Mouse (Mus musculus): ENCODE data around the gene Plod2. TPM values are rescaled to one million over a fixed set of nuclear protein-coding genes. Genes with fewer than 3 reads are reported as not detected.

Gene Plod2
- polyA plus RNA-seq (2012; rRNA removed) (103 and 108 TPM in 2 replicates), polyA plus RNA-seq (2014; fragmentation: Nextera tagmentation; extraction: Ambion mirVana) (56.6 and 57.5 TPM in 2 replicates)

DNA sequence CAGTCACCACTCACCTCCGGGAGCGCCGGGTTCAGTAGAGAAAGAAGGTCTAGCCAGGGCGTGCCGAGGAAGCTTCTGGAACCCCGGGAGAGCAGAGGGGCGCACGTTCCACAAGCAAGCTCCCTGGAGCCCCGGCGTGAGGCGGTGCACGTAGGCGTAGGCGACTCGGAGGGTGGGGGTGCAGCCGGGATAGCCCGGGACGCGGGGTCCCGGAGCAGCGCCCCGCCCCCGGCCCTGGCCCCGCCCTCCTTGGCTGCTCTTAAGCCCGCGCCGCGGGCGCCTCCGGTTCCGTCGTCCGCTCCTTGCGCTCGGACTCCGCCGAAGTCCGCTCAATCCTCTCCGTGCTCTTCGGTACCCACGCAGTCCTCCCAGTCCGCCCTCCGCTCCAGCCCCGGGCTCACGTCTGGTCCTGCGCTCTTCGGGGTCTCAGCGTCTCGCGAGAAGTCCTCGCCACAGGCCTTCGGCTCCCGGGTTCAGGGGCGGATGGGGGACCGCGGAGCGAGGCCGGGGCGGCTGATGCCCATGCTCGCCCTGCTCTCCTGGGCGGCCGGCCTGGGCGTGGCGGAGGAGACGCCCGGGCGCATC lies at the start of gene Plod2:
TSS of gene Plod2 (plus strand) at position 247 of the 585 bp plus-strand sequence.
- no peaks in the 10 kb centered on the region for H3K9me3 ChIP-seq (ENCODE audit: control insufficient read depth, low read length)
- peak; percentile 90 for ATAC-seq (ENCODE audit: low FRiP score, low read depth)
- H3K9ac ChIP-seq (ENCODE audit: low read depth, low read length, severe bottlenecking): peak within 1 kb of the TSS; percentile 90
- peaks cover 35% of the 10 kb centered on the region for H3K4me1 ChIP-seq (ENCODE audit: control insufficient read depth, insufficient read depth, low read length)
- H3K27ac ChIP-seq (replicated peaks; ENCODE audit: low read depth, low read length): peak within 1 kb of the TSS; percentile 92
- TF ChIP-seq POLR2A (IDR thresholded peaks at IDR 0.05; ENCODE audit: borderline replicate concordance, extremely low read depth, insufficient read depth, insufficient read length): peak; percentile 50; the same call in 1 of the 2 replicates
- 0% methylated on average over 31 of the region's 67 CpGs for WGBS
- peak within 1 kb of the TSS; percentile 79 for H3K4me2 ChIP-seq (replicated peaks; ENCODE audit: low read depth, low read length, severe bottlenecking)
- H3K27me3 ChIP-seq (ENCODE audit: control insufficient read depth, insufficient read depth, low read length): no peaks in the 10 kb centered on the region
- peak within 1 kb of the TSS; percentile 91 for H3K4me3 ChIP-seq (replicated peaks; ENCODE audit: low read length)
- DNase-seq (ENCODE audit: low spot score): peak; percentile 75
- H3K36me3 ChIP-seq (ENCODE audit: control insufficient read depth, insufficient read depth, low read length): no peaks in the 10 kb centered on the region

DNA sequence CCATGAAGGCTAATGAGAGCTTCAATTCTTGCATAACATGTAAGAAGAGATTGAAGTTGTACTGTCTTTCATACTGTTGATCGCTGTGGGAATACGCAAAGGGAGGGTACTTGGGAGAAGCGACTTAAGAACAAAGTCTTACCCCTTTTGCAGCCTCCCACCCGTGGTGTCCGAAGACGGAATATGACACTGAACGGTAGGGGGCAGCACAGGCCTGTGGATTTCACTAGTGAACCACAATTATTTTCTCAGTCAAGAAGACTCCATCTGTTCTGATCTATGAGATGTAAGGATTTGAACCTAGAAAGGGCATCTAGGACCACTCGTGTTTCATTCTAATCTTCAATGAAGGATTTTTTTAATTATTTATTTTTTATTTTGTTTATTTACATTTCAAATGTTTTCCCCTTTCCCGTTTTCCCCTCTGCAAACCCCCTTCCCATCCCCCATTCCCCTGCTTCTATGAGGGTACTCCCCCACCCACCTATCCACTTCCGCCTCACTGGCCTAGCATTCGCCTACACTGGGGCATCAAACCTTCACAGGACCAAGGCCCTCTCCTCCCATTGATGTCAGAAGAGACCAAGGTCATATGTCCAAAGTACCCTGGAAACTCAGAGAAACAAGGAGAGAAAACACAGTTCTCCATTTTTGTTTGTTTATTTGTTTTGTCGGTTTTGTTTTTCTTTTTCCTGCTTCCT lies 42.2 kb upstream of the Plod2 start:
- TF ChIP-seq POLR2A (IDR thresholded peaks at IDR 0.05; ENCODE audit: borderline replicate concordance, extremely low read depth, insufficient read depth, insufficient read length): no peak
- Histone ChIP-seq H3K27me3 (ENCODE audit: control insufficient read depth, insufficient read depth, low read length) (no peaks in the 10 kb centered on the region), H3K4me1 (ENCODE audit: control insufficient read depth, insufficient read depth, low read length) (no peaks in the 10 kb centered on the region), H3K36me3 (ENCODE audit: control insufficient read depth, insufficient read depth, low read length) (no peaks in the 10 kb centered on the region), H3K9ac (ENCODE audit: low read depth, low read length, severe bottlenecking) (no peak overlapping the region), H3K27ac (replicated peaks; ENCODE audit: low read depth, low read length) (no peak overlapping the region), H3K9me3 (ENCODE audit: control insufficient read depth, low read length) (no peaks in the 10 kb centered on the region), H3K4me2 (replicated peaks; ENCODE audit: low read depth, low read length, severe bottlenecking) (no peak overlapping the region), H3K4me3 (replicated peaks; ENCODE audit: low read length) (no peak overlapping the region)
- ATAC-seq (ENCODE audit: low FRiP score, low read depth) (peak; percentile 67), DNase-seq (ENCODE audit: low spot score) (peak; percentile 79)
- 50% methylated on average over 12 of the region's 12 CpGs for WGBS

DNA sequence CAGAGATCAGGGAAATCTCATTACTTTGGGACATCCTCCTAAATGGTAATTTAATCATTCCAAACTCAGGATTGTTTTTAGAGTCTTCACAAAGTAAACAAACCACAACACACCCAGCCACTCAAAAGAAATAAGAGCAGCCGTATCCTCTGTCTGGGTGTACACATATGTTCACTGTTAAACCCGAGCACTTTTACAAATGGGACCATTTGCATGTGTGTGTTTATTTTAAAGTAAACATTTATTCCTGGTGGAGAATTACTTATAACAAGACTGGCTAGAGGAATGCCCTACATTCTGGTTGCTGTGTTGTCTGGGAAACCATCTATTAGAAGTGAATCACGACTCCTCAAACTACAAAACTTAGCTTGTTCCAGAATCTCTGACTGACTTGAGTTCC lies 37.8 kb upstream of the Plod2 start:
- Histone ChIP-seq H3K27me3 (ENCODE audit: control insufficient read depth, insufficient read depth, low read length) (no peaks in the 10 kb centered on the region), H3K27ac (replicated peaks; ENCODE audit: low read depth, low read length) (no peak overlapping the region), H3K9me3 (ENCODE audit: control insufficient read depth, low read length) (no peaks in the 10 kb centered on the region), H3K36me3 (ENCODE audit: control insufficient read depth, insufficient read depth, low read length) (no peaks in the 10 kb centered on the region), H3K9ac (ENCODE audit: low read depth, low read length, severe bottlenecking) (no peak overlapping the region), H3K4me3 (replicated peaks; ENCODE audit: low read length) (no peak overlapping the region), H3K4me1 (ENCODE audit: control insufficient read depth, insufficient read depth, low read length) (no peaks in the 10 kb centered on the region; the same call in 1 of the 2 replicates), H3K4me2 (replicated peaks; ENCODE audit: low read depth, low read length, severe bottlenecking) (no peak overlapping the region)
- WGBS: 73% methylated on average over 3 of the region's 3 CpGs
- DNase-seq (ENCODE audit: low spot score) (no peak), ATAC-seq (ENCODE audit: low FRiP score, low read depth) (no peak)
- no peak for TF ChIP-seq POLR2A (IDR thresholded peaks at IDR 0.05; ENCODE audit: borderline replicate concordance, extremely low read depth, insufficient read depth, insufficient read length)

DNA sequence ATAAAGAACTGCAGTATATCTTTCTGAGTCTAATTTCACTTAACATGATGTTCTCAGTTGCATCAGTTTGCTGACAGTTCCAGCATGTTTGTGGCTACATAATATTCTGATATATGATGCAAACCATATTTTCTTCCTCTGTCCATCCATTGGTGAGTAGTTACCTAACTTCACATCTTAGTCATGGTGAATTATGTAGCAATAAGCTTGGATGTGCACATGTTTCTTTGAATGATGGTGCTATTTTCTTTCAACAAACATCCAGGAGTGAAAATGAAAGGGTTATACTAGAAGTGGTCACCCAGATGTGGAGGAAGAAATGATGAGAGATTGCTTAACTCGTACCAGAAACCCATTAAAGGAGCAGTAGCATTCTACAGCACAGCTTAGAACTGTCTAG lies 37.1 kb upstream of the Plod2 start:
- TF ChIP-seq POLR2A (IDR thresholded peaks at IDR 0.05; ENCODE audit: borderline replicate concordance, extremely low read depth, insufficient read depth, insufficient read length): no peak
- Histone ChIP-seq H3K4me2 (replicated peaks; ENCODE audit: low read depth, low read length, severe bottlenecking) (no peak overlapping the region), H3K4me1 (ENCODE audit: control insufficient read depth, insufficient read depth, low read length) (no peaks in the 10 kb centered on the region; the same call in 1 of the 2 replicates), H3K9me3 (ENCODE audit: control insufficient read depth, low read length) (no peaks in the 10 kb centered on the region), H3K27me3 (ENCODE audit: control insufficient read depth, insufficient read depth, low read length) (no peaks in the 10 kb centered on the region), H3K9ac (ENCODE audit: low read depth, low read length, severe bottlenecking) (no peak overlapping the region), H3K36me3 (ENCODE audit: control insufficient read depth, insufficient read depth, low read length) (no peaks in the 10 kb centered on the region), H3K27ac (replicated peaks; ENCODE audit: low read depth, low read length) (no peak overlapping the region), H3K4me3 (replicated peaks; ENCODE audit: low read length) (no peak overlapping the region)
- no peak for DNase-seq (ENCODE audit: low spot score)
- 40% methylated on average over 1 of the region's 1 CpGs for WGBS
- ATAC-seq (ENCODE audit: low FRiP score, low read depth): no peak

DNA sequence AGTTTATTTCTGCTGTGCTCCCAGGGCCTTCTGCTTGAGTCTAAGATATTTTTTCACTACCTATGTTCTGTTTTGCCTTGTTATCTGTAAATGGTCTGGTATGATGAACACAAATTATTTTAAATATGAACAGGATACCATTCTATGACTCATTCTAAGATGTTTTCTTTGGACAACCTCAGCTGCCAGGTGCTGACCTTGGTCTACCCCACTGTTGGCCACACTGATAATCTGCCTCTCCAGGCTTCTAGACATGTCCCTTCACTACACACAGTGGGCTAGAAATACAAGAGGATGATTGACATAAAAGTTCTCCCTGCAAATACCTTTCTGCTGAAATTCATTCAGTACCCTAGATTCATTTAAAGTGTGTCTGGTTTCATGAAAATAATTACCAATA lies 30.3 kb upstream of the Plod2 start:
- H3K4me1 ChIP-seq (ENCODE audit: control insufficient read depth, insufficient read depth, low read length): peaks cover 6% of the 10 kb centered on the region
- no peak for ATAC-seq (ENCODE audit: low FRiP score, low read depth)
- no peak overlapping the region for H3K4me3 ChIP-seq (replicated peaks; ENCODE audit: low read length)
- H3K27me3 ChIP-seq (ENCODE audit: control insufficient read depth, insufficient read depth, low read length): no peaks in the 10 kb centered on the region
- TF ChIP-seq POLR2A (IDR thresholded peaks at IDR 0.05; ENCODE audit: borderline replicate concordance, extremely low read depth, insufficient read depth, insufficient read length): no peak
- DNase-seq (ENCODE audit: low spot score): no peak
- no peak overlapping the region for H3K4me2 ChIP-seq (replicated peaks; ENCODE audit: low read depth, low read length, severe bottlenecking)
- H3K36me3 ChIP-seq (ENCODE audit: control insufficient read depth, insufficient read depth, low read length): no peaks in the 10 kb centered on the region
- H3K9ac ChIP-seq (ENCODE audit: low read depth, low read length, severe bottlenecking): no peak overlapping the region
- H3K27ac ChIP-seq (replicated peaks; ENCODE audit: low read depth, low read length): no peak overlapping the region
- H3K9me3 ChIP-seq (ENCODE audit: control insufficient read depth, low read length): 0 out of 2 replicates have a peak, but pooled peaks cover under 1% of the 10 kb centered on the region

Data from limb, embryonic 14.5 days (tissue).